Mouse (Mus musculus): ENCODE results near the gene Notch1. TPM values are rescaled to one million over a fixed set of nuclear protein-coding genes. Genes with fewer than 3 reads are reported as not detected.

The Notch1 gene
- polyA plus RNA-seq, 3 experiments from 2014 or later: 24.9 to 41.2 (median 27.0) TPM

DNA sequence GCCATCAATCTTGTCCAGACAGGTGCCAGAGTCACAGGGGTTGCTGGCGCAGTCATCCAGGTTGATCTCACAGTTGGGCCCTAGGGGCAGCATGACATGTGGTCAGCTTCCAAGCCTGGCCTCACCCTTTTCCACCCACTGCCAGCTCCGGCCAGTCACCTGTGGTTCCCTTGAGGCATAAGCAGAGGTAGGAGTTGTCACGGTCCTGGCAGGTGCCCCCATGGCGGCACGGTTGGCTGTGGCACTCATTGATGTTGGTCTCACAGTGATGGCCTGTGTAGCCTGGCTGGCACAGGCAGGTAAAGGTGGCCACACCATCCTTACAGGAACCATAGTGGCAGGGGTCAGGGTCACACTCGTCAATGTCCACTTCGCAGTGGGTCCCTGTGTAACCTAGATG is 38.6 kb downstream of the Notch1 start:
- ATAC-seq: no peak

DNA sequence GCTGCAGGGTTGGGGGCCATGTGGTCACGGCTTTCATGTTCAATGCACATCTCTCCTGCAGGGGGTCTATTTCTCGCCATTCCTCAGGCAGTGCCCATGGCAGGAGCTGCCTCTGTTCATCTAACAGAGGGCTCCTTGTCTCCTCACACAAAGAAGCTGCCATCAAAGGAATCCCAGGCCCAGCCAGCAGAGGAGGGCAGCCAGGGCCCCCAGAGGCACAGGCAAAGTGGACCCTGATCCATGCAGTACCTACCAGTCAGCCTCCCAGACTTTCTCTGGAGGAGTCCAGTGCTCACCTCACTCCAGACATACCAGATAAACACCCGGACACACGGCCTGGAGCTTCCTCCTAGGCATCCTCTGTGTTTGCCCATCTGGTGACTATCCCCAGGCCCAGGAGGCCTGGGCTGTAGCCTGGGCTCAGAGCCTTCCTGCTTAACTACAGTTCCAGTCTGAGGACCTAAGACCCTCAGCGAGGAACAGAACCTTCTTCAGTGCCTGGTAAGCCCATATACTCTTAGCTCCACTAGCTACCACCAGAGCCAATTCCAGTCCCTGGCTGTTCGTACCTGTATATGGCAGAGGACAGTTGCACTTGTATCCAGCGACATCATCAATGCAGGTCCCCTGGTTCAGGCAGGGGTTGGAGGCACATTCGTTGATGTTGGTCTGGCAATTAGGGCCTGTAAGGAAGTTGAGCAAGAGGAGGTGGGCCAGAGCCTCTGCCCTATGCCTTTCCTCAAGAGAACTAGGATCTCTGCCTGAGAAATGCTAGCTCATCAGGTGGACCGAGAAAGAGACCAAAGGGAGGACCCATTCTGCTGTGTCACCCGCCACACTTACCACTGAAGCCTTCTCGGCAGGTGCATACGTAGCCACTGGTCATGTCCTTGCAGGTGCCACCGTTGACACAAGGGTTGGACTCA is 40.7 kb downstream of the Notch1 start:
- ATAC-seq: no peak

GRCm38 (mm10) chr2:26474789-26475504 is 41.5 kb downstream of the Notch1 start:
- no peak for ATAC-seq

DNA sequence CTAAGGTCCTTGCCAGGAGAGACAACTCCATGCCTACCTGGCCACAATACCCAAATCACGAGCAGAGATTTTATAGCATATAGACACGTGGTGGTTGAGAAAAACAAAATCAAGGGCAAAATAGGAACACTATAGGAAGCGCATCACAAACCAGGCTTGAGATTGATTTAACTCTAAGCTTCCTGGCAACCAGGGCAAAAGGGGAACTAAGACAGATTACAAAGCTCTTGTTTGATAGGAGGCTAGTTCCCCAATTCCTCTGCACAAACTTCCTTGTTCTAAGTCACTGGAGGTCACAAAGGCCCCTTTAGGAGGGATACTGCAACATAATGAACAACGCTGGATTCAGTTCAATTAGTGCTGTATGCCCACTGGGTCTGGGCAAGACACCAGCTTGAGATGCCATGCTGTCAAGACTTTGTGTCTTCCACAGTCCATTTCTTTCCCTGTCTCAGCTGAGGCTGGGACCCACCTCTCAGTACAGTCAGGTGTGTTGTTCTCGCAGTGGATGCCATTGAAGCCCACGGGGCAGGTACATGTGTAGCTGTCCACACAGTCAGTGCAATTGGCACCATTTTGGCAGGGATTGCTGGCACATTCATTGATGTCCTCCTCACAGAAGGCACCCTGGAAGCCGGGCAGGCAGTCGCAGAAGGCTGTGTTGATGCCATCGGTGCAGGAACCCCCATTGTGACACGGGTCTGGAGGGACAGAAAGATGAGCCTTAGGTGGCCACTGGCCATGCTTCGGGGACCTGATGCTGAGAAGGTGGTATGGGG is 44.0 kb downstream of the Notch1 start:
- ATAC-seq: no peak

- ATAC-seq: no peak
Observed at GRCm38 (mm10) chr2:26471652-26472285, 44.7 kb downstream of the Notch1 start.

- ATAC-seq: no peak
Observed at GRCm38 (mm10) chr2:26470967-26471366, 45.5 kb downstream of the Notch1 start.

DNA sequence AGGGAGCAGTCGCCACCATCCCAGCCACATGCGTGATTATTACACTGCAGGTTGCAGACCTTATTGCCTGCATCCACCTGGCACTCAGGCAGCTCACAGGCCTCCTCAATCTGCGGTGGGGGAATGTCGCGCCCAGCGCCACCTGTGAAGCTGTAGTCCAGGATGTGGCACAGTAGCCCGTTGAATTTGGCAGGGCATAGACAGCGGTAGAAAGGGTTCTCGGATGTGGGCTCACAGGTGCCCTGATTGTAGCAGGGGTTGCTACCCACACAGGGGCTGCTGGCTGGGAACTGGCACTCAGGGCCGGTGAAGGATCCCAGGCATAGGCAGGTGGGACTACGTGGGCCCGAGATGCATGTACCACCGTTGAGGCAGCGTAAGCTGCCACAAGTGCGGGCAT is 48.1 kb downstream of the Notch1 start:
- no peak for ATAC-seq

DNA sequence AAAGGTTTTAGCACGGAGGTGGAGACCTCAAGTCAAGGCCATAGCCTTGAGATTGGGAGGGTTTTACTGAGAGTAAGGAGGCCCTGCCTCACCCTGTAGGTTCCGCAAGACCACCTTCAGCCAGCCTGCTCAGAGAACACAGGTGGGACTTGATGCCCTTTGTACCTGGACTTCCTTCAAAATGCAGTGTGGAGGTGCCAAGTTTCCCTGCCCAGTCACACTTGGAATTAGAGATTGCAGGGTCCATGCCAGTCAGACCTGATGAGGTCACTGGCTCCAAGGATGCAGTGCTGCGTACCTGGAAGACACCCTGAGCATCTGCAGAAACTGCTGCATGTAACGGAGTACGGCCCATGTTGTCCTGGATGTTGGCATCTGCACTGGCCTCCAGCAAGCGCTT is 53.1 kb downstream of the Notch1 start:
- no peak for ATAC-seq

DNA sequence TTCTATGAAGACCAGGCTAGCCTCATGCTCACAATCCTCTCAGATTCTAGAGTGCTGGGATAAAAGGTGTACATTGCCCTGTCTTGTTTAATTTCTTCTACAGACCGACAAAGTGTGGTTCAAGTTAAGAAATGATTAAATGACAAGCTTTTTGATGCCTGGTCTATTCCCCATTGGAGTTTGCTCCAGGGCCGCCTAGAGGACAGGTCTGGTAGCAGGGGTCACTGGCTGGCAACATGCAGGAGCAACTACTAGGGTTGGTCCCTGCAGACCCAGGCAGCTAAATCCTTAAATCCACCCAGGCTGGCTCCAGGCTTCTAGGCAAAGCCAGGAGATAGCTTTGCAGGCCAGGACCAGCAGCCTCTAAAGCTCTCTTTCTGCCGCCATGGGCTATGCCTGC is 53.5 kb downstream of the Notch1 start:
- no peak for ATAC-seq

DNA sequence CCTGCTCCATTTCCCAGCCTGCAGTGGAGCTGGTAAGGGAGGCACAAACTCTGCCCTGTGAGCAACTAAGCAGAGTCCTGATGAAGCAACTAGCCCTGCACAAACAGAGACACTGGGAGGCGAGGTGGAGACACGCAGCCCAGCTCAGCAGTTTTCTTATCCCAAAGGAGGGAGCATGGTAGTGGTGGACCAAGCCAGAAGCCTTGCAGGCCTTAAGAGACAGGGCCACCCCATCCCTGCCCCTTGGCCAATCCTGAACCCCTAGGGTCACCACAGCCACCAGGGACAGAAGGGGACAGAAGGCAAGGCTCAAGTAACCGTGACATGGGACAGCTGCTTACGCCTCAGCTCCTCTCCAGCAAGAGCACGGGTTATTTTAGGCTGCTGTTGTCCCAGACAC is 54.8 kb downstream of the Notch1 start:
- ATAC-seq: no peak

DNA sequence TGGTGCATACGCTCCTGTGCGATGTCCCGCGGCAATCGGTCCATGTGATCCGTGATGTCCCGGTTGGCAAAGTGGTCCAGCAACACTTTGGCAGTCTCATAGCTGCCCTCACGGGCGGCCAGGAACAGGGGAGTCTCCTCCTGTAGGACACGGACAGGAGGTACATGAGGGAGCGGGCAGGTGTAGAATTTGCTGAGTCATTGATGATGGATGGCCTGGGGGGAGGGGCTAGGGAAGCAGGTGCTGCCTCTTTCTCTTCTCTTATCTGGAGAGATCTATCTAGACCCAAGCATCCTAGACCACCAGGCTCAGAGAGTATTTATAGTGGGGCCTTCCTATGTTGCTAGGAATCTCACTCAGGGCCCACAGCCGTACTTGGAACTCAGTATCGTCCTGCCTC is 55.6 kb downstream of the Notch1 start:
- ATAC-seq: no peak

GRCm38 (mm10) chr2:26460097-26460646 is 56.3 kb downstream of the Notch1 start:
- no peak for ATAC-seq

DNA sequence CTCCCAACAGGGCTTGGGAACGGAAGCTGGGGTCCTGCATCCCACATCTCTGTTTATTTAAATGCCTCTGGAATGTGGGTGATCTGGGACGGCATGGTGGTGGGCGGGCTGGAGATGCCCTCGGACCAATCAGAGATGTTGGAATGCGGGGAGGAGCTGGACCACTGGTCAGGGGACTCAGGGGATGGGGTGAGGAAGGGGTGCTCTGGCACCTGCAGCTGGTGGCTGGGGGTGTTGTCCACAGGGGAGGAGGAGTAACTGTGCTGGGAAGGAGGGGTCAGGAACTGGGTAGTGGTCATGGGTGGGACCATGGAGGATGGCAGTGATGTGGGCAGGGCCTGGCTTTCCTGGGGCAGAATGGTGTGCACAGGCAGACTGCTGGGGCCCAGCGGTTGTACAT is 57.0 kb downstream of the Notch1 start:
- ATAC-seq: no peak

DNA sequence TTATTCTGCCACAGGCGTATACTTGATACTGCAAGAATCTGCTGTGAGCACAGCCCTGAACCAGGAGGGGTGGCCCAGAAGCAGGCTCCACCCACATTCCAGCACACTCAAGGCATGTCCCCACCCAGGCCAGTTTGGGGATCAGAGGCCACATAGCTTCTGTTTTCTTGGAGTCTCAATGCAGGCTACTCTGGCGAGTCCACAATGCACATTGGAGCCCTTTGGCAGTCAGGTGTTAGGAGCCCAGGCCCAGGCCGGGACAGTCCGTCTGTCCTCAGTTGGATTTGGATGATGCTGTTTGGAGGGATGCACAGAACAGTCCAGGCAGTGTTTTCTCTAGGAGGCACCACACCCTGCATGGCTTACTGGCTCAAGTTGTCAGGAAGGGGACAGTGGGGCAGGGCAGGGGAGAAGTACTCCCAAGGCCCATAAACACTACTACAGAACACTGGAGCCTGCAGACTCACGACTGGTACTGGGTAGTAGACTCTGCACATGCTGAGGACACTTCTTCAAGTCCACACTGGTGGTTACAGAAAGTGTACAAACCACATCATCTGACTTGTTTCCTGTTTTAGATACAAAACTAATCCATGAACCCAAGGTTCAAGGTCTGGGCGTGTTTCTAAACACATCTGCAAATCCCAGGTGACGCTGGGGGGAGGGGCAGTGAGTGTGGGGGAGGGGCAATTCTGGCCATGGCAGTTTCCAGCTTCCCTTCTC is 57.9 kb downstream of the Notch1 start:
- no peak for ATAC-seq

- ATAC-seq: no peak
Observed at GRCm38 (mm10) chr2:26449121-26450060, 67.1 kb downstream of the Notch1 start.

GRCm38 (mm10) chr2:26447451-26447850 is 69.0 kb downstream of the Notch1 start:
- no peak for ATAC-seq

- no peak for ATAC-seq
Observed at GRCm38 (mm10) chr2:26446671-26447070, 69.8 kb downstream of the Notch1 start.

- ATAC-seq: peak; percentile 65
Observed at GRCm38 (mm10) chr2:26445666-26446445, 70.6 kb downstream of the Notch1 start.

DNA sequence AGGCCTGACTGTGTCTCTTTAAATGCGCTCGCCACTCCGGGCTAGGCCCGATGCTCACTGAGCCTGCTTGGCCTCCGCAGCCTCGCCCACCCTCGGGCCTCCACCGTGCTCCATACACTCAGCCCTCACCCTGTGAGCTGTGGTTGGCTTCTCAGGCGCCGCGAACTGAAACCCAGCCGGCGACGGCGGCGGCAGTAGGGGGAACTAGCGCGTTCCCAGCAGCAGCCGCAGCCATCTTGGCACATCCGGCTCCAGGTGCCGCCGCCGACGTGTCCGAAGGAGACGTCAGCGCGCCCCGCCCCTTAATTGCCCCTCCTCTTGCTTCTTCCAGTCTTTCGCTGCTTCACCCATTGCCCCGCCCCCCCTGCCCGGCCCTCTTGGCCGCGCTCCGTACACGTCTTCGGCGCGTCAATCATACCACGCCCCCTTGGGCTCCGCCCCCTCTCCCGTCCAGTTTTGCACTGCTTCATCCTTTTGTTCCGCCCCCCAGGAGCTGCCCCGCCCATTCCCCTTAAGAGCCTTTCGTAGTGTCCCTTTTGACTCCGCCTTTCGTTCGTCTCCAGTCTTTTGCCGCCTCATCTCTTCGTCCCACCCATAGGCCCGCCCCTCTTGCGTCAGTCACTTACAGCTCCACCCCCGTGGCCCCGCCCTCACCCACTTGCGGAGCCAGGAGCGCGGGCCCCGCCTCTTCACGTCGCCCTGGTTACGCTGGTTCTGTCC is 71.4 kb downstream of the Notch1 start, which contains the start of gene Sec16a:
Gene Sec16a (minus strand): TSS at position 271 of the 720 bp plus-strand sequence.
- peak; percentile 86 for ATAC-seq

Measured in inflammation-experienced regulatory T-cells, adult 6 months (primary cell).